Mouse (Mus musculus): Measurements from ENCODE around the gene Cyp4f13. TPM values are rescaled to one million over a fixed set of nuclear protein-coding genes. Genes with fewer than 3 reads are reported as not detected.

Gene Cyp4f13
- polyA plus RNA-seq (2012; rRNA removed), result 7.8 and 8.0 TPM in 2 replicates

DNA sequence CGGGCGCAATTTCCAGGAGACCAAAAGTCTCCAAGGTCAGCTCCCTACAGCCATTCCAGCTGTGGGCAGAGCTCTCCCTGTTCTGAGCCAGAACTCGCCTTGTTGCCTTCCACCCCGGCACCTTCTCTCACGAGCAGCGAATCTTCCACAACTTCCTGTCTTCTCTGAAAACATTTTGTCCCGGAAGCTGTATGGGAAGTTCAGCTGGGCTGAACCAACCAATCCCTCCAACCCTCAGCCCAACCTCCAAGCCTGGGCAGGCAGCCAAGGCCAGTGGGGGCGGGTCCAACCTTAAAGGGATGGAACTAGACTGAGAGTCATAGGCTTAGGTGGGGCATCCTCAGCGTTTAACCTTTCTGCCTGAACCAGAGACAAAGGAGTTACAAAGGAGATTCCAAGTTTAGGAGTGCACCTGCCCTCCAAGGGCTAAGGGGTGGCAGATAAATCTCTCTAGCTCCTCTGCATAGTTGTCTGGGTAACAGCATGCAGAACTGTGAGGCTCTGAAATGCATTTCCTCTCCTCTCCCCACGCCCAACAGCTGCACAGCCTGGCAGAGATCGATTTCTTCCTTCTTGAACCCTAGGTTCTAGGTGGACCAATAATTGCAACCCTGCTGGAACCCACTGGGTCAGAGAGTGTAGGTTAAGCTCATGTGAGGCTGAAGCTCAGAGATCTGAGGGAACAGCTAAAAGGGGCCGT, at the start of gene Cyp4f13:
Gene Cyp4f13 (minus strand): TSS at position 188 of the 700 bp plus-strand sequence.
- TF ChIP-seq CTCF (IDR thresholded peaks at IDR 0.05; ENCODE audit: control insufficient read depth, insufficient read depth, insufficient replicate concordance, low read depth, low read length), result no peak
- TF ChIP-seq POLR2A (IDR thresholded peaks at IDR 0.05; ENCODE audit: control insufficient read depth, low read depth, low read length), result peak; percentile 42; the same call in 1 of the 2 replicates
- peaks cover 16% of the 10 kb centered on the region for H3K4me1 ChIP-seq (ENCODE audit: control insufficient read depth, insufficient read depth, low read length)
- no peaks in the 10 kb centered on the region for H3K36me3 ChIP-seq (ENCODE audit: control insufficient read depth, insufficient read depth, low read length)
- H3K4me3 ChIP-seq (ENCODE audit: control insufficient read depth, low read depth, low read length), result peak within 1 kb of the TSS; percentile 83
- H3K27ac ChIP-seq (ENCODE audit: control insufficient read depth, insufficient read depth, low read depth, low read length), result peak within 1 kb of the TSS; percentile 66
- H3K27me3 ChIP-seq (ENCODE audit: control insufficient read depth, insufficient read depth, low read length), result no peaks in the 10 kb centered on the region

DNA sequence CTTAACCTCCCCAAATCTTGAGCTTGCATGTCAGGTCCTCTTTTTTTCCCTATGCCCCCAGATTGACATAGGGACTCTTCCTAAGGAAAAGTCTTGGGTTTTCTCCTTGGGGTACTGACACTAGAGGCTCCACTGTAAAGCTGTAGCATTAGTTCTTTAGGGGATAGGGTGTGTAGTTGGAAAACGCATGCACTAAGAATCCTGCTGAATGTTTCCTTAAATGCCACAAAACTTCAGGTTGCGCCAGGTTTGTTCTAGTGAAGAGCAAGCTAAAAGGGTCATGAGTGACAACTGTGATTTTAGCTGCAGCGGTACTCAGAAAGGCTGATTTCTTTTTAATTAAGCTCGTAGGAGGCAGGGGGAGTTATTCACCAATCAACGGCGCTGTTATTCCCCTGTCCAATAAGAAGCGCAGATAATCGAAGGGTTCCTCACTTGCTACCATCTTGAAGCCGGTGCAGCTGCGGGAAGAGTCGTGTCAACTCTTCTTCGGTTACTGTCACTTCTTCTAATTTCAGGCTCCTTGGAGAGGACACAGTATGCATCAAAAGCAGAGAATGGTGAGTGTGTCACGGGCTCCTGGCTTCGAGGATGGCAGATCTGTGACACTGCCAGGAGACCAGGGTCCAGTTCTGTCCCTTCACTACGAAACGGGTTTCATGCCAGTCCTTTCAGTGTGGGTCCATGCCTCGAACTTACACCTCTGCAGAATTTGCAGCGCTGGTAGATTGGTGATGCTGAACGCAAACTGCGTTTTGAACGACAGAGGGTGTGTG, 45.7 kb upstream of the Cyp4f13 start, which contains the start of gene Zfp952:
Gene Zfp952 (plus strand): TSS at position 431 of the 776 bp plus-strand sequence.
- H3K36me3 ChIP-seq (ENCODE audit: control insufficient read depth, insufficient read depth, low read length), result no peaks in the 10 kb centered on the region
- peak within 1 kb of the TSS; percentile 76; the same call in 1 of the 2 replicates for H3K27ac ChIP-seq (ENCODE audit: control insufficient read depth, insufficient read depth, low read depth, low read length)
- H3K4me3 ChIP-seq (ENCODE audit: control insufficient read depth, low read depth, low read length), result peak within 1 kb of the TSS; percentile 94
- H3K27me3 ChIP-seq (ENCODE audit: control insufficient read depth, insufficient read depth, low read length), result no peaks in the 10 kb centered on the region
- peaks cover 9% of the 10 kb centered on the region for H3K4me1 ChIP-seq (ENCODE audit: control insufficient read depth, insufficient read depth, low read length)
- peak; percentile 37; the same call in 1 of the 2 replicates for TF ChIP-seq POLR2A (IDR thresholded peaks at IDR 0.05; ENCODE audit: control insufficient read depth, low read depth, low read length)
- TF ChIP-seq CTCF (IDR thresholded peaks at IDR 0.05; ENCODE audit: control insufficient read depth, insufficient read depth, insufficient replicate concordance, low read depth, low read length), result no peak

DNA sequence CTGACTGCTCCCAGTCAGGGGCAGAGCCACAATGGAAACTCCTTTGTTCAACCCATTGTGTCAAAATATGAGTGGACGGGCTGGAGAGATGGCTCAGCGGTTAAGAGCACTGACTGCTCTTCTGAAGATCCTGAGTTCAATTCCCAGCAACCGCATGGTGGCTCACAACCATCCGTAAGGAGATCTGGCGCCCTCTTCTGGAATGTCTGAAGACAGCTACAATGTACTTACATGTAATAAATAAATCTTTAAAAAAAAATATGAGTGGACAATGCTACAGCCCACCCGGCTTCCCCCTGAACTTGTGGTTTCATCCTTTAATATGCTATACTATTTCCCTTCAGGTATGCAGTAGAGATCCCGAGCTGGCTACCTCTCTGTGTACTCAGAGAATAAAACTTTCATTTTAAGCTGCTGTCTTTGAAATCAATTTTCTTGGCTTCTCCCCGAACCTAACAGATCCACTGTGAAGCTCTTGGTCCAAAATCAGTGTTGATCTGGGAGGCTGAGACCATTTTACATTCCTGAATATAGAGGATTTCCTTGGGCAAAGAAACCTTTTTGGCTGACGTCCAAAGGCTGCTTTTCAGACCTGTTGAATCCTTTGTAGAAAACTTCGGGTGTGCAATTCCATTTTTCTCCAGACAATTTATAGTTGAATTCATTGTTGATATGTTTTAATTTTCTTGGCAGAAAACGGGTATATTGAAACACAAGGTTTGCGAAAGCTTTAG, 44.9 kb upstream of the Cyp4f13 start:
- Histone ChIP-seq H3K4me1 (ENCODE audit: control insufficient read depth, insufficient read depth, low read length) (peaks cover 9% of the 10 kb centered on the region), H3K36me3 (ENCODE audit: control insufficient read depth, insufficient read depth, low read length) (no peaks in the 10 kb centered on the region), H3K4me3 (ENCODE audit: control insufficient read depth, low read depth, low read length) (no peak overlapping the region), H3K27ac (ENCODE audit: control insufficient read depth, insufficient read depth, low read depth, low read length) (no peak overlapping the region), H3K27me3 (ENCODE audit: control insufficient read depth, insufficient read depth, low read length) (no peaks in the 10 kb centered on the region)
- TF ChIP-seq POLR2A (IDR thresholded peaks at IDR 0.05; ENCODE audit: control insufficient read depth, low read depth, low read length), result no peak
- no peak for TF ChIP-seq CTCF (IDR thresholded peaks at IDR 0.05; ENCODE audit: control insufficient read depth, insufficient read depth, insufficient replicate concordance, low read depth, low read length)

DNA sequence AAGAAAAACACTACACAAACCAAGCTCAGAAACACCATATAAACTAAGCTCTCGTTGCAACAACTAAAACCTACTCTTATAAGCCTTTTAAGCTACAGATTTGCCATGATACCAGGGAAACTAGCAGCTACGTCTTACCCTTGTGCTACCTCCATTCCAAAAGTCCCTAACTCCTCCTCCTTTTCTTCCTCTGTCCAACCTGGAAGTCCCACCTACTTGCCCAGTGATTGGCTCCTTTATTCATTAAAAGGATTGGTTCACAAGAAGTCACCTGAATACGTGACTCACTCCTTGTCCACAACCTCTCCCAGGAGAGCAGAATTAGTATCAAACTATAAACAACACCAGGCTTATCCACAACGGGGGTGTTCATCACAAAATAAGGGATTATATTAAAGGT, 39.1 kb upstream of the Cyp4f13 start:
- no peak for TF ChIP-seq CTCF (IDR thresholded peaks at IDR 0.05; ENCODE audit: control insufficient read depth, insufficient read depth, insufficient replicate concordance, low read depth, low read length)
- TF ChIP-seq POLR2A (IDR thresholded peaks at IDR 0.05; ENCODE audit: control insufficient read depth, low read depth, low read length), result no peak
- no peaks in the 10 kb centered on the region for H3K4me1 ChIP-seq (ENCODE audit: control insufficient read depth, insufficient read depth, low read length)
- no peak overlapping the region for H3K4me3 ChIP-seq (ENCODE audit: control insufficient read depth, low read depth, low read length)
- H3K27me3 ChIP-seq (ENCODE audit: control insufficient read depth, insufficient read depth, low read length), result no peaks in the 10 kb centered on the region
- no peaks in the 10 kb centered on the region for H3K36me3 ChIP-seq (ENCODE audit: control insufficient read depth, insufficient read depth, low read length)
- H3K27ac ChIP-seq (ENCODE audit: control insufficient read depth, insufficient read depth, low read depth, low read length), result no peak overlapping the region

DNA sequence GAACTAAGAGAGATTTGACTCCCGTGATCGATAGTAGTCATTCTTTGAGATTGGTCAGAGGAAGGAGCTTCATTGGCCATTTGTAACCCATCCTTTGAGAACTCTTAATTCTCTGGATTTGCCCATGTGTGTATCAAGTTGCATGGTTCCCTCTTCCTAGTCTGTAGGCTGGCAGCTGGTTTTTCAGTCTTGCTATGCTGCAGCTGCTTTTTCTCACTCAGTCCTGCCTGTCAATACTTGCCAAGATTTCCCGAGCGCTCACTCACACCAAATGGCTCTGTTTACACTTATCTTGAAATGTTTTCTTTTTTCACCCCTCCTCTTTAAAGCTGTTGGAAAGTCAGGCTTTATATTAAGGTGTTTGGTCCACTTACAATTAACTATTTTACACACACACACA, 34.2 kb upstream of the Cyp4f13 start:
- no peaks in the 10 kb centered on the region for H3K36me3 ChIP-seq (ENCODE audit: control insufficient read depth, insufficient read depth, low read length)
- no peaks in the 10 kb centered on the region for H3K27me3 ChIP-seq (ENCODE audit: control insufficient read depth, insufficient read depth, low read length)
- no peak overlapping the region for H3K4me3 ChIP-seq (ENCODE audit: control insufficient read depth, low read depth, low read length)
- no peak overlapping the region for H3K27ac ChIP-seq (ENCODE audit: control insufficient read depth, insufficient read depth, low read depth, low read length)
- no peaks in the 10 kb centered on the region for H3K4me1 ChIP-seq (ENCODE audit: control insufficient read depth, insufficient read depth, low read length)
- no peak for TF ChIP-seq POLR2A (IDR thresholded peaks at IDR 0.05; ENCODE audit: control insufficient read depth, low read depth, low read length)
- TF ChIP-seq CTCF (IDR thresholded peaks at IDR 0.05; ENCODE audit: control insufficient read depth, insufficient read depth, insufficient replicate concordance, low read depth, low read length), result no peak

DNA sequence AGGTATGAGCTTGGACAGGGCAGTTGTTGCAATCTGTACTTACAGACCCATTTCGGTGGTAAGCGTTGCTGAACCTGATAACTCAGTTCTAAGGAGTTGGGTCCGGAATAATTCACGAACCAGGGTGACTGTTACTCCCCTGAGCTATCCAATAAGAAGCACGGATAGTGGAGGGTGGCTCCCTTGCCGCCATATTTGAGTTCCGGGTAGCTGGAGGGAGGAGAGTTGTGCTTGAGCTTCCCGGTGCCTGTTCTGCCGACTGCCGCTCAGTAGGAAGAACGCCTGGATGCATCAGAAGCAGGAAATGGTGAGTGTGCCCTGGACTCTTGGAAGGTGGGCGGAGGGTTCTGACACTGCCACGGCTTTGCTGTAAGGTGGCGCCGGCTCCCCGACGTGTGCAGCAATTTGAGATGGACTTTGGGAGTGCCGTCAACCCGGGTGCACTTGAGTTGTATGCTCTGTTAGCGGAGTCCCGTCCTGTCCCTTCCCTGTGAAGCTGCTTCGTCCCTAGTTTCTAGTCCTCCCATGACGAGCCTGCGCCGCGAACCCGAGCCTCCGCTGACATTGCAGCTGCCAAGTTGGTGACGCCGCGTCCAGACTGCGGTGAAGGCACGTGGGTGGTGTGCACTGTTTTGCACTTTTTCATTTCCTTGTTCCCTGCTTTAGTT, 18.6 kb upstream of the Cyp4f13 start, which contains the start of gene Zfp472:
Gene Zfp472 (plus strand): TSS at position 192 of the 668 bp plus-strand sequence.
- Histone ChIP-seq H3K4me1 (ENCODE audit: control insufficient read depth, insufficient read depth, low read length) (peaks cover 8% of the 10 kb centered on the region), H3K36me3 (ENCODE audit: control insufficient read depth, insufficient read depth, low read length) (no peaks in the 10 kb centered on the region), H3K27ac (ENCODE audit: control insufficient read depth, insufficient read depth, low read depth, low read length) (peak within 1 kb of the TSS; percentile 59), H3K4me3 (ENCODE audit: control insufficient read depth, low read depth, low read length) (peak within 1 kb of the TSS; percentile 94), H3K27me3 (ENCODE audit: control insufficient read depth, insufficient read depth, low read length) (no peaks in the 10 kb centered on the region)
- TF ChIP-seq POLR2A (IDR thresholded peaks at IDR 0.05; ENCODE audit: control insufficient read depth, low read depth, low read length) (peak; percentile 69; the same call in 1 of the 2 replicates), CTCF (IDR thresholded peaks at IDR 0.05; ENCODE audit: control insufficient read depth, insufficient read depth, insufficient replicate concordance, low read depth, low read length) (peak; percentile 12; the same call in 1 of the 2 replicates)
